Mouse (Mus musculus) spleen, adult 2 months (tissue): ENCODE data around the gene Zfp566. TPM values are rescaled to one million over a fixed set of nuclear protein-coding genes. Genes with fewer than 3 reads are reported as not detected.
A peak's percentile ranks its signal among the peaks of the same experiment; 100 is the strongest.

Experiments
- DNase-seq, 2 experiments: peaks; one replicate each; pipeline versions ENCODE4 v3.0.0 to v3.0.0-alpha.2; 2012 to 2021; ENCODE audit warnings: low spot score in 2 of 2, low read depth in 1 of 2
- H3K27ac ChIP-seq: fragments of 200-500 bp; 2 replicates; pipeline ENCODE4 v1.5.1; 2012; ENCODE audit warnings: low read length, inconsistent platforms; ENCODE audit not compliant: insufficient read depth
- H3K27me3 ChIP-seq: fragments of 200-500 bp; 2 replicates; pipeline ENCODE4 v1.6.1; 2012; ENCODE audit warnings: mild to moderate bottlenecking, moderate library complexity, low read length, inconsistent platforms; ENCODE audit not compliant: control insufficient read depth, insufficient read depth
- H3K36me3 ChIP-seq: fragments of 200-500 bp; 2 replicates; pipeline ENCODE4 v1.6.1; 2012; ENCODE audit warnings: mild to moderate bottlenecking, low read length, inconsistent platforms; ENCODE audit not compliant: control insufficient read depth, insufficient read depth
- H3K4me1 ChIP-seq: fragments of 200-500 bp; 2 replicates; pipeline ENCODE4 v1.6.1; 2011; ENCODE audit warnings: inconsistent platforms; ENCODE audit not compliant: control insufficient read depth, insufficient read depth, insufficient read length
- H3K4me3 ChIP-seq: fragments of 200-500 bp; 2 replicates; pipeline ENCODE4 v1.5.1; 2011; ENCODE audit warnings: mild to moderate bottlenecking, inconsistent platforms; ENCODE audit not compliant: insufficient read depth, insufficient read length; ENCODE audit errors: extremely low read depth
- CTCF ChIP-seq: fragments of 200-500 bp; IDR thresholded peaks from 2 replicates; pipeline ENCODE4 v1.5.1; 2011; ENCODE audit warnings: mild to moderate bottlenecking, inconsistent platforms; ENCODE audit not compliant: insufficient read depth, insufficient read length, insufficient replicate concordance; ENCODE audit errors: extremely low read depth
- POLR2A ChIP-seq: fragments of 200-500 bp; IDR thresholded peaks from 2 replicates; pipeline ENCODE4 v1.6.1; 2011; ENCODE audit warnings: low read depth, low read length, inconsistent platforms
- WGBS: fragments of 180-500 bp; shearing (Covaris S2); methylation state at CpG from one replicate; pipeline ENCODE4 v1.1.7; 2018; 5-methylcytosine and 5-hydroxymethylcytosine counted together
- polyA plus RNA-seq: library from polyadenylated mRNA; depleted of rRNA; stranded (reverse); fragments of >200 nt; gene quantifications from 2 replicates; pipeline ENCODE4 v1.2.3, GENCODE M21; 2012

The Zfp566 gene
- polyA plus RNA-seq, 1 experiment = 2.2 TPM

GRCm38 (mm10) chr7:30090970-30091585 is 751 bp upstream of the Zfp566 start:
- no peaks in the 10 kb centered on the region for H3K36me3 ChIP-seq
- H3K27ac ChIP-seq = no peak overlapping the region
- H3K4me1 ChIP-seq = peaks cover 2% of the 10 kb centered on the region; the same call in 1 of the 2 replicates
- no peaks in the 10 kb centered on the region for H3K27me3 ChIP-seq
- no peak for TF ChIP-seq POLR2A
- TF ChIP-seq CTCF = no peak
- no peak for DNase-seq
- H3K4me3 ChIP-seq = peak overlapping the region; percentile 40
- 5% methylated on average over 9 of the region's 9 CpGs for WGBS

- Histone ChIP-seq H3K4me3 (no peak overlapping the region), H3K27ac (no peak overlapping the region), H3K4me1 (peaks cover 2% of the 10 kb centered on the region; the same call in 1 of the 2 replicates), H3K27me3 (no peaks in the 10 kb centered on the region), H3K36me3 (peaks cover 3% of the 10 kb centered on the region)
- TF ChIP-seq POLR2A = no peak
- no peak for TF ChIP-seq CTCF
- no peak for DNase-seq
- WGBS = 35% methylated on average over 6 of the region's 6 CpGs
Measured at GRCm38 (mm10) chr7:30089405-30089804, 922 bp downstream of the Zfp566 start.

- no peak for DNase-seq
- peaks cover 2% of the 10 kb centered on the region; the same call in 1 of the 2 replicates for H3K4me1 ChIP-seq
Measured at GRCm38 (mm10) chr7:30086524-30086923, 3.8 kb downstream of the Zfp566 start.

GRCm38 (mm10) chr7:30072146-30073028 is 17.9 kb downstream of the Zfp566 start, which contains the start of gene Zfp82:
Gene Zfp82, minus strand, starts transcription at chr7:30072900.
- Histone ChIP-seq H3K4me1 (peaks cover 2% of the 10 kb centered on the region; the same call in 1 of the 2 replicates), H3K27ac (peak within 1 kb of the TSS; percentile 86), H3K4me3 (peak within 1 kb of the TSS; percentile 99), H3K27me3 (no peaks in the 10 kb centered on the region), H3K36me3 (peaks cover 5% of the 10 kb centered on the region)
- DNase-seq = peak in 1 of 2 experiments; percentile 82
- TF ChIP-seq CTCF (no peak), POLR2A (peak; percentile 52)
- 1% methylated on average over 50 of the region's 50 CpGs for WGBS

More at GRCm38 (mm10) chr7:30086524-30086923, 3.8 kb downstream of the Zfp566 start:
- TF ChIP-seq CTCF = no peak
- TF ChIP-seq POLR2A = no peak
- no peak overlapping the region for H3K27ac ChIP-seq
- WGBS = 62% methylated on average over 9 of the region's 9 CpGs
- no peak overlapping the region for H3K4me3 ChIP-seq
- H3K36me3 ChIP-seq = peaks cover 3% of the 10 kb centered on the region
- H3K27me3 ChIP-seq = no peaks in the 10 kb centered on the region

- 87% methylated on average over 5 of the region's 5 CpGs for WGBS
- TF ChIP-seq POLR2A (no peak), CTCF (no peak)
- H3K27me3 ChIP-seq = no peaks in the 10 kb centered on the region
- no peak overlapping the region for H3K4me3 ChIP-seq
- H3K36me3 ChIP-seq = peaks cover 16% of the 10 kb centered on the region
- H3K4me1 ChIP-seq = no peaks in the 10 kb centered on the region
- no peak overlapping the region for H3K27ac ChIP-seq
- DNase-seq = no peak
Measured at GRCm38 (mm10) chr7:30064622-30065021, 25.7 kb downstream of the Zfp566 start.

- 90% methylated on average over 5 of the region's 5 CpGs for WGBS
- no peak for DNase-seq
- TF ChIP-seq CTCF (no peak), POLR2A (no peak)
Measured at GRCm38 (mm10) chr7:30062478-30062877, 27.8 kb downstream of the Zfp566 start.

GRCm38 (mm10) chr7:30060341-30060740 is 30.0 kb downstream of the Zfp566 start:
- Histone ChIP-seq H3K36me3 (peaks cover 21% of the 10 kb centered on the region), H3K4me1 (no peaks in the 10 kb centered on the region), H3K27ac (no peak overlapping the region), H3K27me3 (no peaks in the 10 kb centered on the region), H3K4me3 (no peak overlapping the region)
- TF ChIP-seq POLR2A = no peak
- TF ChIP-seq CTCF = no peak
- 93% methylated on average over 6 of the region's 6 CpGs for WGBS
- no peak for DNase-seq

More at GRCm38 (mm10) chr7:30062478-30062877, 27.8 kb downstream of the Zfp566 start:
- Histone ChIP-seq H3K27ac (no peak overlapping the region), H3K27me3 (no peaks in the 10 kb centered on the region), H3K4me3 (no peak overlapping the region), H3K4me1 (no peaks in the 10 kb centered on the region), H3K36me3 (peaks cover 19% of the 10 kb centered on the region)
